Mouse (Mus musculus) limb, embryonic 14.5 days (tissue): ENCODE data around the gene Zscan5b. TPM values are rescaled to one million over a fixed set of nuclear protein-coding genes. Genes with fewer than 3 reads are reported as not detected.
"Not testable (repeated sequence)": the region's sequence is repeated elsewhere in the genome, so short reads cannot be mapped to it uniquely, and the experiment has no call there.

ENCODE experiments used
- ATAC-seq: fragments of 200-750 bp; cut with Nextera tagmentation; 2 replicates; pipeline ENCODE4 v1.8.0; 2017; ENCODE audit warnings: low read depth, moderate number of reproducible peaks, moderate TSS enrichment; ENCODE audit not compliant: low FRiP score
- DNase-seq: peaks from one replicate; pipeline ENCODE4 v3.0.0-alpha.2; 2015; ENCODE audit warnings: low spot score
- H3K27ac ChIP-seq: fragments of 300-500 bp; sonication (generic); replicated peaks from 2 replicates; pipeline ENCODE4 v1.5.1; 2014; ENCODE audit warnings: low read depth, mild to moderate bottlenecking, low read length, moderate library complexity, mixed read lengths
- H3K27me3 ChIP-seq: fragments of 300-500 bp; sonication (generic); 2 replicates; pipeline ENCODE4 v1.6.1; 2014; ENCODE audit warnings: low read length, mixed read lengths; ENCODE audit not compliant: control insufficient read depth, insufficient read depth
- H3K36me3 ChIP-seq: fragments of 300-500 bp; sonication (generic); 2 replicates; pipeline ENCODE4 v1.6.1; 2014; ENCODE audit warnings: mild to moderate bottlenecking, low read length, moderate library complexity, mixed read lengths; ENCODE audit not compliant: control insufficient read depth, insufficient read depth
- H3K4me1 ChIP-seq: fragments of 300-500 bp; sonication (generic); 2 replicates; pipeline ENCODE4 v1.6.1; 2014; ENCODE audit warnings: antibody characterized with exemption, low read length, mixed read lengths; ENCODE audit not compliant: control insufficient read depth, insufficient read depth
- H3K4me2 ChIP-seq: fragments of 300-500 bp; sonication (generic); replicated peaks from 2 replicates; pipeline ENCODE4 v1.6.1; 2014; ENCODE audit warnings: low read depth, mild to moderate bottlenecking, low read length, moderate library complexity; ENCODE audit not compliant: severe bottlenecking
- H3K4me3 ChIP-seq: fragments of 300-500 bp; sonication (generic); replicated peaks from 2 replicates; pipeline ENCODE4 v1.5.1; 2014; ENCODE audit warnings: low read length
- H3K9ac ChIP-seq: fragments of 300-500 bp; sonication (generic); 2 replicates; pipeline ENCODE4 v1.6.1; 2014; ENCODE audit warnings: mild to moderate bottlenecking, low read depth, low read length, moderate library complexity; ENCODE audit not compliant: severe bottlenecking
- H3K9me3 ChIP-seq: fragments of 300-500 bp; sonication (generic); 2 replicates; pipeline ENCODE4 v1.6.1; 2016; ENCODE audit warnings: low read length; ENCODE audit not compliant: control insufficient read depth
- POLR2A ChIP-seq: fragments of 200-500 bp; IDR thresholded peaks from 2 replicates; pipeline ENCODE4 v1.8.0; 2012; ENCODE audit warnings: inconsistent platforms, mild to moderate bottlenecking, moderate library complexity, borderline replicate concordance; ENCODE audit not compliant: insufficient read depth, insufficient read length; ENCODE audit errors: extremely low read depth
- WGBS: fragments of 180-500 bp; shearing (Covaris S2); extraction: QIAGEN DNeasy Blood & Tissue Kit; methylation state at CpG from one replicate; pipeline ENCODE4 v1.1.7; 2014; 5-methylcytosine and 5-hydroxymethylcytosine counted together
- polyA plus RNA-seq, 2 experiments: library from polyadenylated mRNA; depleted of rRNA in 1 of 2; stranded (reverse) in 1 of 2; unstranded in 1 of 2; fragments of >200 nt; fragmentation: Nextera tagmentation in 1 of 2; extraction: Ambion mirVana in 1 of 2; gene quantifications; 2 replicates each; pipeline versions ENCODE4 v1.2.1 to v1.2.3; 2012 to 2014

The Zscan5b gene
- polyA plus RNA-seq, 2 experiments = not detected

DNA sequence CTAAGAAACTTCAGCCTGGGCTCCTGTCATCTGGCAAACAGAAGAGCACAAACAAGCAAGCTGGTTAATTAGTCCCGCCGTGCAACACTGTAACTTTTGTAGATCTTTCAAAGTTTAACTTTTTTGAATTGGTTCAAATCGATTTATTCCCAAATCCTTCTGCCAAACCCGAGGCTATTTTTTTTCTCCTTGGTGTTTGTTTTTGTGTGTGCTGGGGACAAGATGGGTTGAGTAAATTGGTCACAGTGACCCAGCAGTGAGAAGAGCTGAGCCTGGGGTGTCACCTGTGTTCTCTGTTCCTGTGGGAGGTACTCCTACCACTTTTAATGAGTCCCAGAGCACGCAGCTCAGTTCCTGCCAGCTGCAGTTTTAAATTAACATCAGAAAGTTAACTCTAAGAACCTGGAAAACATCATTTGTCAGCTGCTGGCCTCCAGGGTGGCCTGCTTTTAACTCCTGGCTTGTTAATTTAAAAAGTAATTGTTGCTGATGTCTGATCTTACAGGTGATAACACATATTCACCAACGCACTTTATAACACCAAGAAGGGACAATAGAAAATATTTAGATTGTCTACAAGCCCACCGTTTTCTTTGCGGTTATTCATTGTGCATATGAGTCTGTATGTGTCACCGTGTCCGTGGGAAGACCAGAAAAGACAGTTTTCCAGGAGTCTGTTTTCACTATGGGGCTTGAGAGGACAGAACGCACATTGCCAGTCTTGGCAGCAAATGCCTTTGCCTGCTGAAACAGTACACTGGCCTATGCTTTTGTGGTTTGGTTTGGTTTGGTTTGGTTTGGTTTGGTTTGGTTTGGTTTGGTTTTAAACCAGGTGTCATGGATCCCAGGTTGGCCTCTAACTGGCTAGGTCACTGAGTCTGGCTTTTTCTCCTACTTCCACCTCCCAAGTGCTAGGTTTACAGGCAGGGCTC, 22.5 kb downstream of the Zscan5b start:
- Histone ChIP-seq H3K4me2 (no peak overlapping the region), H3K9me3 (no peaks in the 10 kb centered on the region), H3K4me1 (no peaks in the 10 kb centered on the region), H3K27ac (no peak overlapping the region), H3K9ac (no peak overlapping the region), H3K4me3 (no peak overlapping the region), H3K27me3 (no peaks in the 10 kb centered on the region), H3K36me3 (no peaks in the 10 kb centered on the region)
- no peak for ATAC-seq
- WGBS = 15% methylated on average over 11 of the region's 11 CpGs
- TF ChIP-seq POLR2A = no peak
- DNase-seq = peak; percentile 3

DNA sequence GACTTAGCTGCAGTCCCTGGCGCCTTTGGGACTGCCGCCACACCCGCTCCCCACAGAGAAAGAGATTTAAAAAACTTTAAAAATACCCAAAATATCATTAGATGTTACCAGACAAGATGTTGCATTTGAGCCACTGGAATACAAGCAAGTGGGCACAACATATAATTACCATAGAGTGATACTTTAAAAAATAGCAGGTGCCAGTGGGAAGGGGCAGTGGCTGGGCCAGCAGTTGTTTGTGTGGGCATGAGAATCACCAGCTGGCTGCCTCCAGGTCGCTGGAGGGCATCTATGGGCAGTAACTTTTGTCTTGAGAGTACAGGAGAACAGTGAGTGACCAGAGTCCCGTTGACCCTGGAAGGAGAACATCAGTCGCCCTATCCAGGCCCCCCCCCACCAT, 30.3 kb downstream of the Zscan5b start, which contains the start of gene Epp13:
TSS of gene Epp13 (plus strand) at position 301 of the 400 bp plus-strand sequence.
- Histone ChIP-seq H3K27me3 (no peaks in the 10 kb centered on the region), H3K9ac (no peak within 1 kb of the TSS), H3K27ac (no peak within 1 kb of the TSS), H3K36me3 (no peaks in the 10 kb centered on the region), H3K4me1 (no peaks in the 10 kb centered on the region), H3K4me3 (no peak within 1 kb of the TSS), H3K4me2 (no peak within 1 kb of the TSS), H3K9me3 (no peaks in the 10 kb centered on the region)
- WGBS = 87% methylated on average over 6 of the region's 6 CpGs
- ATAC-seq (no peak), DNase-seq (no peak)
- no peak for TF ChIP-seq POLR2A

DNA sequence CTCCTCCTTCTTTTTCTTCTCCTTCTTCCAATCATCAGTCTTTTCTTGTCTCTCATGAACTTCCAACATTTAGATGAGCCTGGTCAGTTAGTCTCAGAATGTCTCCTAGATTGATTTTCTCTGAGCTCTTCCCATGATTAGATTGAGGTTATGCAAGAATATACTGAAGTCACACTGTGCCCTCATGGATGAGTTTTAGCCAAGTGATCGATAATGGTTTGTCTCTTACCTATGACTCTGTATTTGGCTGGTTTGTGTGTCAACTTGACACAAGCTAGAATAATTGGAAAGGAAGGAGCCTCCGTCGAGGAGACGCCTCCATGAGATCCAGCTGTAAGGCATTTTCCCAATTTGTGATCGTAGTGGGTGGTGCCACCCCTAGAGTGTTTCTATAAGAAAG, 32.4 kb downstream of the Zscan5b start:
- TF ChIP-seq POLR2A = no peak
- Histone ChIP-seq H3K9ac (no peak overlapping the region), H3K36me3 (no peaks in the 10 kb centered on the region), H3K27me3 (no peaks in the 10 kb centered on the region), H3K4me2 (no peak overlapping the region), H3K4me1 (no peaks in the 10 kb centered on the region), H3K9me3 (no peaks in the 10 kb centered on the region), H3K4me3 (no peak overlapping the region), H3K27ac (no peak overlapping the region)
- WGBS = 93% methylated on average over 5 of the region's 5 CpGs
- DNase-seq (no peak), ATAC-seq (no peak)

DNA sequence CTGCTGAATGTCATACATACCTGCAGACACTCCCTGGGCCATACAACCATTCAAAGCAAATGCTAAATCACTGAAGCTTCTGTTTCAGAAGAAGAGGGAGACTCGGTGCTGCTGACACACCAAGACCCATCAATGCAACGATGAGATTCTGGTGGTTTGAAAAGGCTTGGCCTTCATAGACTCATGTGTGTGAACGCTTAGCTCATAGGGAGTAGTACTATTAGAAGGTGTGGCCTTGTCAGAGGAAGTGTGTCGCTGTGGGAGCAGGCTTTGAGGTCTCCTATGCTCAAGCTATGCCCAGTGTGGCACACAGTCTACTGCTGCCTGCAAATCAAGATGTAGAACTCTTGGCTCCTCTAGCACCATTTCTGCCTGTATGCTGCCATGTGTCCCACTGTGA, 35.3 kb downstream of the Zscan5b start:
- DNase-seq (no peak), ATAC-seq (no peak)
- Histone ChIP-seq H3K4me3 (no peak overlapping the region), H3K27me3 (no peaks in the 10 kb centered on the region), H3K36me3 (no peaks in the 10 kb centered on the region), H3K9me3 (no peaks in the 10 kb centered on the region), H3K4me1 (no peaks in the 10 kb centered on the region), H3K4me2 (no peak overlapping the region), H3K9ac (no peak overlapping the region), H3K27ac (no peak overlapping the region)
- TF ChIP-seq POLR2A = no peak
- 86% methylated on average over 4 of the region's 4 CpGs for WGBS

DNA sequence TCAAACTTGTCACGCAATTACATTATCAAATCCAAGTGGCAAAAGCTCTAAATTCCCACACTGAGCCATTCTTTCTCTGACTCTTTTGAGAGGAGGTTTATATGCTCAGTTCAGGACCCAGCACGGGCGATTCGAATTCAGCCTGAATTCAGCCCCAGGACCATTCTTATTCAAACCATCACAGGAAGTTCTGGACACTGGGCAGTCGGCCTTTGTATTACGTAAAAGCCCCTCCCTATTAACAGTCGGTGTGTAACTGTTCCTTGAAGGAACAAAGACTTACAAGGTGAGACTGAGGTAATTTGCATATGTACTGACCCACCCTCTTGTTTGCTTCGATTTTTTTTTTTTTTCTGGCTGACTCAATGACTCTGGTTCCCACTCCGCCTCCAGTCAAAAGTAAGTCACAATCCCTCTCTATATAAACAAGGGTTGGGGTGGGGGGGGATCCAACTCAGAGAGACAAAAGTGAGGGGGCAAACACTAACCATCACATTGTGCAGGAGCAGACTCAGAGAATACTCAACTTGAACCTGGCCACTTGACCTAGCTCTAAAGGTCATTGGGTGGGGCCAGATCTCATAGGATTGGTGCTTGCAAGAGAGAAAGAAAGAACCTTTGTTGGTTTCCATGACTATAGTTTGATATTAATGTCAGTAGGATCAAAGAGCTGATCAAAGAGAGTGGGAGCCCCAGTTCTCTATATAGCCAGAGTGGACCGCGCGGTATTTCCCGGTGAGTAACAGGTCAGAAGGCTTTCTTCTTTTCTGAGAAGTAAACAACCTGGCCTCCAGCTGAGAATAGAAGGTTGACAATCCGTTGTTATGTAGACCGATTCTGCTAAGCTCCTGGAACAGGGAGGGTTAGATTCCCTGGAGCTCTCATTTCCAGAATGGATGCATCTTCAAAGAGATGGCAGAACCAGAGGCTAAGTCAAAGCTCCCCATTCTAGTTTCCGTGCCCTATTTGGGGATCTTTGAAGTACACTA, 36.4 kb downstream of the Zscan5b start:
- H3K27ac ChIP-seq = no peak overlapping the region
- no peaks in the 10 kb centered on the region for H3K4me1 ChIP-seq
- H3K4me3 ChIP-seq = no peak overlapping the region
- no peaks in the 10 kb centered on the region for H3K9me3 ChIP-seq
- TF ChIP-seq POLR2A = no peak
- H3K4me2 ChIP-seq = no peak overlapping the region
- no peak overlapping the region for H3K9ac ChIP-seq
- 39% methylated on average over 16 of the region's 16 CpGs for WGBS
- no peaks in the 10 kb centered on the region for H3K36me3 ChIP-seq
- ATAC-seq (no peak), DNase-seq (no peak)
- no peaks in the 10 kb centered on the region for H3K27me3 ChIP-seq

DNA sequence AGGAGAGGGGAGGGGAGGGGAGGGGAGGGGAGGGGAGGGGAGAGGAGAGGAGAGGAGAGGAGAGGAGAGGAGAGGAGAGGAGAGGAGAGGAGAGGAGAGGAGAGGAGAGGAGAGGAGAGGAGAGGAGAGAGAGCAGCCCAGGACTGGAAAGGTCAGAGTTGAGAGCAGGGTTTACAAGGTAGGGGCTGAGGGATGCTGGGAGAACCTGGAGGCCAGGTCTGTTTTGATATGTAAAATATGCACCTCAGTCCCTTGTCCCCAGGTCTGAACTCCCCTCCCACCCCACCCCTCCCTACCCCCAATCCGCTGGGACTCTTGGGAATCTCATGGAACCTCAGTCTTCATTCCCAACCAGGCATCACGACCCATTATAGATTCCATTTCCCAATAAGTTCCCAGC, 37.9 kb downstream of the Zscan5b start:
- not testable (repeated sequence) for H3K27ac ChIP-seq, H3K4me2 ChIP-seq, H3K36me3 ChIP-seq, H3K27me3 ChIP-seq, H3K4me1 ChIP-seq, ATAC-seq, DNase-seq, H3K9ac ChIP-seq, H3K4me3 ChIP-seq, H3K9me3 ChIP-seq
- WGBS = 61% methylated on average over 2 of the region's 2 CpGs
